Mouse (Mus musculus): ENCODE results near the gene Nr6a1.

- TF ChIP-seq CTCF (IDR thresholded peaks at IDR 0.05; ENCODE audit: low read depth) (no peak), EP300 (IDR thresholded peaks at IDR 0.05; ENCODE audit: low read depth) (no peak)
Measured at GRCm38 (mm10) chr2:38706661-38707060, 220.8 kb downstream of the Nr6a1 start.
